Mouse (Mus musculus) neural tube, embryonic 15.5 days (tissue): ENCODE measurements around the gene Pdzd2. TPM values are rescaled to one million over a fixed set of nuclear protein-coding genes. Genes with fewer than 3 reads are reported as not detected.
A peak's percentile ranks its signal among the peaks of the same experiment; 100 is the strongest.
"Not testable (repeated sequence)": the region's sequence is repeated elsewhere in the genome, so short reads cannot be mapped to it uniquely, and the experiment has no call there.

Source experiments
- ATAC-seq: fragments of 200-750 bp; cut with Nextera tagmentation; 2 replicates; pipeline ENCODE4 v1.8.0; 2017; ENCODE audit warnings: mild to moderate bottlenecking, moderate TSS enrichment, moderate library complexity; ENCODE audit not compliant: low FRiP score
- H3K27ac ChIP-seq: fragments of 300-500 bp; sonication (generic); replicated peaks from 2 replicates; pipeline ENCODE4 v1.5.1; 2015; ENCODE audit warnings: mild to moderate bottlenecking, inconsistent platforms
- H3K27me3 ChIP-seq: fragments of 300-500 bp; sonication (generic); replicated peaks from 2 replicates; pipeline ENCODE4 v1.6.1; 2015; ENCODE audit warnings: inconsistent platforms
- H3K36me3 ChIP-seq: fragments of 300-500 bp; sonication (generic); 2 replicates; pipeline ENCODE4 v1.6.1; 2015; ENCODE audit warnings: inconsistent platforms
- H3K4me1 ChIP-seq: fragments of 300-500 bp; sonication (generic); 2 replicates; pipeline ENCODE4 v1.6.1; 2015; ENCODE audit warnings: inconsistent platforms
- H3K4me2 ChIP-seq: fragments of 300-500 bp; sonication (generic); 2 replicates; pipeline ENCODE4 v1.6.1; 2015; ENCODE audit warnings: inconsistent platforms, mild to moderate bottlenecking, moderate library complexity
- H3K4me3 ChIP-seq: fragments of 300-500 bp; sonication (generic); replicated peaks from 2 replicates; pipeline ENCODE4 v1.5.1; 2015; ENCODE audit warnings: mild to moderate bottlenecking, inconsistent platforms
- H3K9ac ChIP-seq: fragments of 300-500 bp; sonication (generic); replicated peaks from 2 replicates; pipeline ENCODE4 v1.6.1; 2015; ENCODE audit warnings: mild to moderate bottlenecking, inconsistent platforms
- H3K9me3 ChIP-seq: fragments of 300-500 bp; sonication (generic); replicated peaks from 2 replicates; pipeline ENCODE4 v1.6.1; 2016; ENCODE audit warnings: inconsistent platforms
- WGBS: fragments of 180-500 bp; shearing (Covaris S2); methylation state at CpG from one replicate; pipeline ENCODE4 v1.1.7; 2015; ENCODE audit warnings: mixed read lengths; 5-methylcytosine and 5-hydroxymethylcytosine counted together
- polyA plus RNA-seq: library from polyadenylated mRNA; unstranded; fragments of >200 nt; fragmentation: Nextera tagmentation; extraction: Ambion mirVana; gene quantifications from 2 replicates; pipeline ENCODE4 v1.2.1, GENCODE M21; 2015

Pdzd2 gene
- polyA plus RNA-seq, 1 experiment from 2014 or later, result 16.7 TPM

DNA sequence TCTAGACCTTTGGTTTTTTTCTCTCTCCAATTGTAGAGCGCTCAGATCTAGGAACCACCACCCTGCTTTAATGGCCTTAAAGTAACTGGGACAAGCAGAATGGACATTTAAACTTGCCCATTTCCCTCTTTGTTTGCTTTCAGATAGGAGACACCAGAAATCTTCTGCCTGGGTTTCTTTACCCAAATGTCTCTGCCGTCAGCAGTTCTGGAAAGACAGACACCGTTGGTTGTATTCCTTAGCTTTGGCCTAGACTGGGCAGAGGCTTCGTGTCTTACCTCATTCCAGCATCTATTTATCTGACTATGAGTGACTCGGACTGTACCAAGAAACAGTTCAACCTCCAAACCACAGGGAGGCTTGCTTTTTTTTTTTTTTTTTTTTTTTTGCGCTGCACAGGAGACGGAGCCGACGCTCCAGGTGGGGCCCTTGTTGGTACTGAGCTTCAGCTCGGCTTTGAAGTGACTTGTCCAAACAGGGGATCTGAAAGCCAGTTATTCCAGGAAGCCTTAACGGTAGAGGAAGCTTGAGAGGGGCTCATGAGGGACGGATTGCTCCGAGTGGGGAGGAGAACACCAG, 363.1 kb downstream of the Pdzd2 start:
- 53% methylated on average over 13 of the region's 13 CpGs for WGBS
- H3K9me3 ChIP-seq, result no peaks in the 10 kb centered on the region
- H3K4me2 ChIP-seq, result no peak overlapping the region; the same call in 1 of the 2 replicates
- H3K27ac ChIP-seq, result no peak overlapping the region
- peaks cover 10% of the 10 kb centered on the region for H3K4me1 ChIP-seq
- H3K9ac ChIP-seq, result no peak overlapping the region
- H3K27me3 ChIP-seq, result 0 out of 2 replicates have a peak, but pooled peaks cover 3% of the 10 kb centered on the region
- no peaks in the 10 kb centered on the region for H3K36me3 ChIP-seq
- no peak for ATAC-seq
- H3K4me3 ChIP-seq, result no peak overlapping the region

DNA sequence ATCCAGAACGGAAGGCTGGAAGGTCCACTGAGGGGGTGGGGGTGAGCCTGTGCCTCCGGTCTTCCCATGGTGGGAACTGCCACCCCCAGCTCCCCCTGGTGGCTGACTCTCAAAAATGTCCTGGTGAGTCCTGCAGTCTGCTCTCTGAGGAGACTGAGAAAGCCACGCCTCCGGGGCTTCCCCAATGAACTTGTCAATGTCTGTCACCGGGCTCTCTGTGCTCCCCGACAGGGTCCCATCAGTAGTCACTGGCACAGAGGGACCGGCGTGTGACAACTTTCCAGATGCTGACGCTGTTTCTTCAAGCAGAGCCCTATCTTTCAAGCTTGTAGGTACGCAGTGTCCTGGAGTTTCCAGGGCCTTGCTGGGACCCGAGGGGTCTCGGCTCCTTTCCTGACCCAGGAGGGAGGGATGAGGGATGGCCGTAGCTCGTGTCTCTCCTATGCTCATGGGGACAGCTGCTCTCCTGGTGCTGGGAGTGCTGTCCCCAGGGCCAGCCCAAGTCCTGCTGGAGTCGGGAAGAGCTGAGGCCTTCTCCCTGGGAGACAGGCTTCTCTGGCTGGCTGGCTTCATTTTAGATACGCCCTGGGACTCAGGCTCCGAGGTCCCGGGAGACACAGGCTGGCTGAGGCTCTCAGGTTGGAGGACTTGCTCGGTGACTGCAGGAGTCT, 363.9 kb downstream of the Pdzd2 start:
- WGBS, result 6% methylated on average over 19 of the region's 19 CpGs
- H3K9ac ChIP-seq, result no peak overlapping the region
- peak overlapping the region; percentile 33; the same call in 1 of the 2 replicates for H3K27ac ChIP-seq
- no peak overlapping the region; the same call in 1 of the 2 replicates for H3K4me3 ChIP-seq
- ATAC-seq, result peak; percentile 54; the same call in 1 of the 2 replicates
- H3K4me1 ChIP-seq, result peaks cover 14% of the 10 kb centered on the region
- no peaks in the 10 kb centered on the region for H3K9me3 ChIP-seq
- peak overlapping the region; percentile 51 for H3K4me2 ChIP-seq
- H3K36me3 ChIP-seq, result no peaks in the 10 kb centered on the region
- 0 out of 2 replicates have a peak, but pooled peaks cover 3% of the 10 kb centered on the region for H3K27me3 ChIP-seq

GRCm38 (mm10) chr15:12374916-12375315, 364.8 kb downstream of the Pdzd2 start:
- Histone ChIP-seq H3K27me3 (0 out of 2 replicates have a peak, but pooled peaks cover 3% of the 10 kb centered on the region), H3K4me1 (peaks cover 14% of the 10 kb centered on the region), H3K36me3 (no peaks in the 10 kb centered on the region), H3K4me3 (no peak overlapping the region; the same call in 1 of the 2 replicates), H3K9ac (no peak overlapping the region), H3K9me3 (no peaks in the 10 kb centered on the region), H3K27ac (no peak overlapping the region), H3K4me2 (peak overlapping the region; percentile 51)
- WGBS, result 64% methylated on average over 18 of the region's 18 CpGs
- no peak for ATAC-seq

DNA sequence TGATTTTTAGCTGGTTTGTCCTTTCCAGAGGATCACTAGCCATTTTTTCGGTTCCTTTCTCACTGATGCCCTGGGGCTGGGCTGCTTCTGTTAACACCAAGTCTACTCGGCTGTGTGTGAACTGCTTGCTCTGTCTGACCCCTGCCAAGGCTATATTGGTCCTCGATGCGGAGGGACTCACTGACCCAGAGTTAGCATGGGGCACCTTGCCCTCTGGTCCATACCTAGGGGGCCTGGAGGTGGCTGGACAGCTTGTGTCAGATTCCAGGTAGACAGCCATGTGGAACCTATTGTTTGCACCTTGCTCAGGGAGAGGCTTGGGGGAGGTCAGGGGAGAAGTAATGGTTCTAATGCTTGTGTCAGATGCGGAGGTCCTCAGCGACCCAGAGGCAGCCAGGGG, 365.8 kb downstream of the Pdzd2 start:
- Histone ChIP-seq H3K4me2 (no peak overlapping the region), H3K27ac (no peak overlapping the region), H3K27me3 (0 out of 2 replicates have a peak, but pooled peaks cover 3% of the 10 kb centered on the region), H3K9me3 (no peaks in the 10 kb centered on the region), H3K36me3 (no peaks in the 10 kb centered on the region), H3K9ac (no peak overlapping the region), H3K4me3 (no peak overlapping the region), H3K4me1 (peaks cover 14% of the 10 kb centered on the region)
- 88% methylated on average over 6 of the region's 6 CpGs for WGBS
- ATAC-seq, result no peak

DNA sequence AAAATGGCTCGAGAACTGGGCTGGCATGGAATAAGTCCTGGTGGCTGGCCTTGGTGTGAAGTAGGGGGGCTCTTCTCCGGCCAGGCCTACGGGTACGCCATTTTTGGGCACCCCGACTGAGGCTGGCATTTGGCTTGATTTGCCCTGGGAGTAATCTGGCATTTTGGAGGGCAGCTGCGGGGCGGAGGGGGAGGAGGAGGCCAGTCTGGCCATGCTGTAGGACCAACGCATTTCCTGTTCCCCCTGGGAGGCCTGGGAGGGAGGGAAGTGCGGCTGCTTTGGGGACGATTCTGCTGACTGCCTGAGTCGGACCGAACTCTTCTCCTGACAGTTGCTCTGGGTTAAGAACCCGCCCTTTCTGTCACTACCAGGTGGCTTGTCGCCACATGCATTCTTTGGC, 366.2 kb downstream of the Pdzd2 start:
- Histone ChIP-seq H3K36me3 (no peaks in the 10 kb centered on the region), H3K4me3 (no peak overlapping the region), H3K27ac (no peak overlapping the region), H3K27me3 (0 out of 2 replicates have a peak, but pooled peaks cover 3% of the 10 kb centered on the region), H3K4me1 (peaks cover 14% of the 10 kb centered on the region), H3K9ac (no peak overlapping the region), H3K4me2 (no peak overlapping the region), H3K9me3 (no peaks in the 10 kb centered on the region)
- ATAC-seq, result no peak
- WGBS, result 80% methylated on average over 14 of the region's 14 CpGs

DNA sequence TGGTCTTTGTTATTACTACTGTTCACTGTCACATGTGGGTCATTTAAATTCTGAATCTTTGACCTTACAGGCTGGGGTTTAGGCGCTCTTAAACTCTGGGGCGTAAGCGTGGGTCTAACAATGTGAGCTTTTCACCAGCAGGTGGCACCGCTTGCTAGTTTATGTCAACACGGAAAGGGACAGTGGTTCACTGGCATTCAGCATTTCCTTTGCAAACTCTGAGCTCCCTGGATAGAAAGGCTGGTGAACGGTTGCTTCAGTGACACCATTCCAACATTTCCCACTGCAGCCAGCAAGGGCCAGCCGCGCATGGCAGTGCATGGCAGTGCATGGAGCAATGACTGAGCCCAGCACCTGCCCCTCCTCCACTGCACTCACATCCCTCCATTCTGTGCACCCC, 368.5 kb downstream of the Pdzd2 start:
- WGBS, result 10% methylated on average over 8 of the region's 8 CpGs
- Histone ChIP-seq H3K4me2 (no peak overlapping the region), H3K27me3 (0 out of 2 replicates have a peak, but pooled peaks cover 3% of the 10 kb centered on the region), H3K4me3 (no peak overlapping the region), H3K36me3 (no peaks in the 10 kb centered on the region), H3K9me3 (no peaks in the 10 kb centered on the region), H3K27ac (peak overlapping the region; percentile 39; the same call in 1 of the 2 replicates), H3K9ac (no peak overlapping the region), H3K4me1 (peaks cover 27% of the 10 kb centered on the region)
- ATAC-seq, result peak; percentile 77

GRCm38 (mm10) chr15:12370096-12370495, 369.6 kb downstream of the Pdzd2 start:
- no peak overlapping the region for H3K4me2 ChIP-seq
- H3K4me3 ChIP-seq, result no peak overlapping the region
- H3K9ac ChIP-seq, result no peak overlapping the region
- peaks cover 32% of the 10 kb centered on the region for H3K4me1 ChIP-seq
- WGBS, result 98% methylated on average over 3 of the region's 3 CpGs
- H3K9me3 ChIP-seq, result no peaks in the 10 kb centered on the region
- no peak for ATAC-seq
- no peaks in the 10 kb centered on the region for H3K36me3 ChIP-seq
- H3K27ac ChIP-seq, result no peak overlapping the region
- 0 out of 2 replicates have a peak, but pooled peaks cover 3% of the 10 kb centered on the region for H3K27me3 ChIP-seq

GRCm38 (mm10) chr15:12368850-12369249, 370.9 kb downstream of the Pdzd2 start:
- WGBS, result 86% methylated on average over 4 of the region's 4 CpGs
- Histone ChIP-seq H3K36me3 (no peaks in the 10 kb centered on the region), H3K4me3 (no peak overlapping the region), H3K9ac (no peak overlapping the region), H3K9me3 (no peaks in the 10 kb centered on the region), H3K27ac (no peak overlapping the region), H3K27me3 (no peaks in the 10 kb centered on the region), H3K4me2 (no peak overlapping the region), H3K4me1 (peaks cover 33% of the 10 kb centered on the region)
- ATAC-seq, result no peak

DNA sequence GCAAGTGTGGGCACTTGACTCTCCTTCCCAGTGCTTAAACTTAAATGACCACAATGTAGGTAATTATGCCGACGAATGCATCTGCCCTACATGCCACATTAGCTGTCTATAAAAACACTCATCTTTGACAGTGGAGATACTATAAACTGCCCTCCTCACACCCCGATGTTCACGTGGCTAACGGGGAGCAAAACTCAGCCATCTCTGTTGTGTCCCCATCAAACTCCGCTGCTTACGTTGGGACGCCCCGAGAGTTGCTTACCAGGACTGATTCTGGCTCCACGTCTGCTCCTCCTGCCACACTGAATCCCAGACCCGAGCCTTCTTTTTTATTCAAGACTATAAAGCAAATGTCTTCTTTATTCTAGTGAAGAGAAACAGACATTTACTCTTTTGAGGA, 371.4 kb downstream of the Pdzd2 start:
- Histone ChIP-seq H3K4me3 (no peak overlapping the region), H3K27ac (no peak overlapping the region), H3K27me3 (no peaks in the 10 kb centered on the region), H3K9ac (no peak overlapping the region), H3K9me3 (no peaks in the 10 kb centered on the region), H3K4me2 (no peak overlapping the region), H3K36me3 (no peaks in the 10 kb centered on the region), H3K4me1 (peaks cover 33% of the 10 kb centered on the region)
- no peak for ATAC-seq
- WGBS, result 39% methylated on average over 11 of the region's 11 CpGs

DNA sequence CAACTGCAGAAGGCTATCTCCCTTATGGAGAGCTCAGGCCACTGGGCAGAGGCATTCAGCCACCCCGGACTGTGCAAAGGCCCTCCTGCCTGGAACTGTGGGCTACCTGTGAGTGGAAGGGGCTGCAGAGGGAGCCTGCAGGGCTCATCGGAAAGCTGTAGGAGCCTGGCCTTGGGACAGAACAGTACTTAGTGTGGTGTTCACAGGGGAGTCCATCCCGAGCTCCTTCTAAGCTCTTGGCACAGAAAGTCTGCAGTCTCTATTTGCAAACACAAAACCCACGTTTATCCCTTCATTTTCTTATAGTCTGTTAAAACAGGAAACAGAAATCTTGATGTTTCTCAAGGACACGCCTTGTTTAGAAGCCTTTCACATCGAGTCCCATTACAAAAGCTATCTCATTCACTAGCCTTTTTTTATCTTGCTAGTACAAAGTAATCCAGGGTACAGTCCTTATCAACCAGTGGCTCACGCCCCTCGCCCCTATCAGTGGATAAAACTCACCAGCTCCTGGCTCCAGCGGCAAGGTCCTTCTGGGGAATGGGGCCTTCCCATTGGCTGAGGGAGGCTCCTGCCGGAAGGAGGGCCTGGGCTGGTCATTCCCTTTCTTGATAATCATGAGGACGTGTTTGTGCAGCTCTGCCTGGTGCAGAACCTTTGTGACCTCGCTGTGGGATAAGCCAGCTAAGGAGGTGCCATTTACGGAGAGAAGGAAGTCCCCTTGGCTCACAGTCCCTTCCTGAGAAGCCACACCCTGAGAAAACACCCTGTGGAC, 372.2 kb downstream of the Pdzd2 start:
- no peak for ATAC-seq
- WGBS, result 57% methylated on average over 13 of the region's 13 CpGs
- no peak overlapping the region for H3K9ac ChIP-seq
- H3K4me2 ChIP-seq, result no peak overlapping the region
- no peaks in the 10 kb centered on the region for H3K36me3 ChIP-seq
- no peak overlapping the region for H3K4me3 ChIP-seq
- no peaks in the 10 kb centered on the region for H3K27me3 ChIP-seq
- H3K9me3 ChIP-seq, result no peaks in the 10 kb centered on the region
- no peak overlapping the region; the same call in 1 of the 2 replicates for H3K27ac ChIP-seq
- peaks cover 33% of the 10 kb centered on the region for H3K4me1 ChIP-seq

DNA sequence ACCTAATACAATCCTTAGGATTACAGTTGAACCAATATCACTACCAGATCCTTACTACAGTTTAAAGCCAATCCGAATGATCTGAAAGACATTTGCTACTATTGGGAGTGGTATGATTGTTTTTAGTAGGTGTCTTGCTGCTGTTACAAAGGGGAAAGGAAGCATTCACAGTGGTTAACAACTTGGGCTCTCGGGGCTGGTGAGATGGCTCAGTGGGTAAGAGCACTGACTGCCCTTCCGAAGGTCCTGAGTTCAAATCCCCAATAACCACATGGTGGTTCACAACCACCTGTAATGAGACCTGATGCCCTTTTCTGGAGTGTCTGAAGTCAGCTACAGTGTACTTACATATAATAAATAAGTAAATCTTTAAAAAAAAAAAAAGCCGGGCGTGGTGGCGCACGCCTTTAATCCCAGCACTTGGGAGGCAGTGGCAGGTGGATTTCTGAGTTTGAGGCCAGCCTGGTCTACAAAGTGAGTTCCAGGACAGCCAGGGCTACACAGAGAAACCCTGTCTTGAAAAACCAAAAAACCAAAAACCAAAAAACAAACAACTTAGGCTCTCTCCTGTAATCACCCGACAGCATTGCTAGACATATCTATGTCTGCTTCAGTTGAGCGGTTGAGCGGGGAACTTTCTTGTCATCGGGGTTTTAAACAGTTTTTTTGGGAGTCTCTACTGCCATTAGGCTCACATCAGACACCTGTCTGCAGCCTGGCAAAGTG, 373.0 kb downstream of the Pdzd2 start:
- not testable (repeated sequence) for H3K4me2 ChIP-seq
- peaks cover 33% of the 10 kb centered on the region for H3K4me1 ChIP-seq
- 82% methylated on average over 11 of the region's 11 CpGs for WGBS

More for the DNA sequence above, 373.0 kb downstream of the Pdzd2 start:
- not testable (repeated sequence) for H3K4me3 ChIP-seq, H3K9me3 ChIP-seq, H3K9ac ChIP-seq, H3K27me3 ChIP-seq, ATAC-seq, H3K36me3 ChIP-seq
- peak overlapping the region; percentile 82 for H3K27ac ChIP-seq
